Comparison of ENCODE assay signal across 10 mouse cellular contexts in genomic region chr10:80966296-80966695, GRCm38 (mm10). TPM values are rescaled to one million over a fixed set of nuclear protein-coding genes. Genes with fewer than 3 reads are reported as not detected.
DNase-seq lines count a peak whose midpoint lies in the region.
"Had no signal": no experiment of that assay in that cellular context is flagged by ENCODE, and none has a peak within 500 bp of the region (broad histone marks: within the 10 kb centered on the region; RNA-seq: fewer than 3 reads in every experiment).

No protein-coding gene starts in this region.

- DNase-seq in ovary, adult 18-20 months (ENCODE audit: low spot score): peak; percentile 69
- DNase-seq in ovary, postnatal 10 days (ENCODE audit: low spot score): no peak
- peak; percentile 78 for DNase-seq in adrenal gland, postnatal 14 days
- DNase-seq in kidney, postnatal 25 days: peak; percentile 60 to 76
- peak; percentile 73 for DNase-seq in yolk sac, embryonic 10.5 days (ENCODE audit: low spot score)
- no peak for DNase-seq in T-cell, adult 2 months (ENCODE audit: low spot score)
- DNase-seq in frontal cortex, adult 2 months (ENCODE audit: extremely low spot score in 1 of 2, low spot score in 1 of 2): no peak
- DNase-seq: cerebellum, adult 11-12 months; heart, postnatal 14 days had no signal

RNA-seq across cellular contexts. Expression of gene Gadd45b, which starts 36.4 kb away (rescaled TPM):
- total RNA-seq in adrenal gland, postnatal 14 days (2021): 29.8 and 91.3 TPM in 2 replicates
- polyA plus RNA-seq in frontal cortex, adult 2 months (2012; rRNA removed): 20.7 and 26.0 TPM in 2 replicates

RNA-seq across cellular contexts. Expression of gene Lmnb2, which starts 48.3 kb away (rescaled TPM):
- 14.9 and 15.8 TPM in 2 replicates for total RNA-seq in adrenal gland, postnatal 14 days (2021)
- 24.3 and 25.9 TPM in 2 replicates for polyA plus RNA-seq in frontal cortex, adult 2 months (2012; rRNA removed)

RNA-seq across cellular contexts. Expression of gene Gng7, which starts 48.4 kb away (rescaled TPM):
- 5.9 and 6.2 TPM in 2 replicates for total RNA-seq in adrenal gland, postnatal 14 days (2021)
- polyA plus RNA-seq in frontal cortex, adult 2 months (2012; rRNA removed): 80.8 and 101 TPM in 2 replicates
- total RNA-seq: neutrophil, adult 5-6 weeks had no signal

RNA-seq across cellular contexts. Expression of gene Diras1, which starts 59.2 kb away (rescaled TPM):
- total RNA-seq in adrenal gland, postnatal 14 days (2021): 2.1 and 2.3 TPM in 2 replicates
- polyA plus RNA-seq in frontal cortex, adult 2 months (2012; rRNA removed): 79.6 and 82.1 TPM in 2 replicates
- total RNA-seq: neutrophil, adult 5-6 weeks had no signal

Comparison
In these comparisons a context has a peak if more than half of its experiments do, and no peak if none do; other contexts are left out.
1. DNase-seq: peak in ovary, adult 18-20 months (single experiment), adrenal gland, postnatal 14 days (single experiment), kidney, postnatal 25 days (2 of 2) and yolk sac, embryonic 10.5 days (single experiment); none in ovary, postnatal 10 days (single experiment), T-cell, adult 2 months (single experiment) and frontal cortex, adult 2 months (0 of 2).